Comparison of ENCODE assay signal across 8 mouse cellular contexts in the genomic region with DNA sequence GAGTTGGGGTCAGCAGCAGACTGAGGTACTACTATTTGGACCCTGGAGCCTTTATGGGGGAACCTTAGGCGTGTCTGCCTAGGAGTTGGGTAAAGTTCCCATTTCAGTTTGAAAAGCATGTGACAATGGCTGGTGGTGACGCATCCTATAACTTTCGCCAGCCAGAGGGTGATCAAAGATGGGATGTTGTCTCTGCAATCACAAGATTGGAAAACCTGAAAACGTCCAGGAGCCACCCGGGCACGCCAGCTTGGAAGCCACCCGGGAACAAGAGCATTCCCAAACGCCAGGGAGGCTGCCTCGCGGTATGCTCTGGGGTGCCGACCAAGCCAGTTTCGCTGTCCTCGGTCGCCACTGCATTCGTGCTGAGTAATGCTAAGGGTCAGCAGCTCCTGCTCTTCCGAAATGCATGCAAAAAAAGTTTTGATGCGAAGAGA. TPM values are rescaled to one million over a fixed set of nuclear protein-coding genes. Genes with fewer than 3 reads are reported as not detected.
DNase-seq lines count a peak whose midpoint lies in the region; ATAC-seq and TF ChIP-seq lines count a peak whose summit lies in the region.

No protein-coding gene starts in this region.

- H3K4me1 ChIP-seq in cerebellum, adult 2 months (ENCODE audit: control insufficient read depth, insufficient read depth, low read length): peaks cover 3% of the 10 kb centered on the region; the same call in 1 of the 2 replicates

- no peak; the same call in 1 of the 2 replicates for ATAC-seq in cerebellum, adult (ENCODE audit: insufficient number of reproducible peaks, low FRiP score, low TSS enrichment)
- peak; percentile 17 to 24 for ATAC-seq in hematopoietic stem cell, adult 5-6 weeks (replicated peaks in 1 of 2; ENCODE audit: insufficient read depth in 1 of 2, low FRiP score in 2 of 2, low TSS enrichment in 1 of 2, low read depth in 1 of 2, poor library complexity in 2 of 2, severe bottlenecking in 2 of 2)
- peak; percentile 28 for ATAC-seq in megakaryocyte, adult 5-6 weeks (ENCODE audit: poor library complexity, severe bottlenecking)

- peak overlapping the region; percentile 83 for H3K27ac ChIP-seq in cerebellum, adult 2 months (ENCODE audit: insufficient read depth, low read length)

- DNase-seq in cerebellum, adult 2 months: no peak
- peak; percentile 33 for DNase-seq in right cerebral cortex, postnatal 14 days
- DNase-seq in right cerebral cortex, postnatal 25 days: no peak
- no peak for DNase-seq in urinary bladder, postnatal 4 days (ENCODE audit: low spot score in 2 of 2)
- DNase-seq in c-Kit-positive CD71-positive TER-119-positive erythroid progenitor cells, embryonic 14.5 days (ENCODE audit: low spot score): no peak

- WGBS in cerebellum, adult 2 months: under 1% methylated on average over 17 of the region's 17 CpGs

- H3K4me3 ChIP-seq in cerebellum, adult 2 months (replicated peaks; ENCODE audit: insufficient read depth, low read depth, low read length): peak overlapping the region; percentile 72

- no peaks in the 10 kb centered on the region for H3K27me3 ChIP-seq in cerebellum, adult 2 months (ENCODE audit: control insufficient read depth, insufficient read depth, low read length)

- TF ChIP-seq POLR2A in cerebellum, adult 2 months (IDR thresholded peaks at IDR 0.05; ENCODE audit: borderline replicate concordance, insufficient read depth, low read length): no peak

- TF ChIP-seq CTCF in cerebellum, adult 2 months (IDR thresholded peaks at IDR 0.05; ENCODE audit: borderline replicate concordance, insufficient read depth, low read depth, low read length): no peak

RNA-seq across cellular contexts. Expression of gene G3bp1, which starts 0.9 kb away (rescaled TPM):
- 21.3 and 22.8 TPM in 2 replicates for polyA plus RNA-seq in cerebellum, adult 2 months (2012; rRNA removed)
- total RNA-seq in hematopoietic stem cell, adult 5-6 weeks (2017): 115 and 117 TPM in 2 replicates
- total RNA-seq in megakaryocyte, adult 5-6 weeks (2015): 29.4 and 30.7 TPM in 2 replicates
- 47.8 and 50.6 TPM in 2 replicates for total RNA-seq in megakaryocyte, adult 5-6 weeks (2017)

RNA-seq across cellular contexts. Expression of gene Atox1, which starts 7.6 kb away (rescaled TPM):
- 203 and 218 TPM in 2 replicates for polyA plus RNA-seq in cerebellum, adult 2 months (2012; rRNA removed)
- total RNA-seq in hematopoietic stem cell, adult 5-6 weeks (2017): 21.1 and 50.8 TPM in 2 replicates
- 211 and 215 TPM in 2 replicates for total RNA-seq in megakaryocyte, adult 5-6 weeks (2015)
- total RNA-seq in megakaryocyte, adult 5-6 weeks (2017): 71.8 and 92.8 TPM in 2 replicates

RNA-seq across cellular contexts. Expression of gene Sparc, which starts 45.6 kb away (rescaled TPM):
- polyA plus RNA-seq in cerebellum, adult 2 months (2012; rRNA removed): 1,317 and 1,324 TPM in 2 replicates
- total RNA-seq in hematopoietic stem cell, adult 5-6 weeks (2017): 0.13 and 1.6 TPM in 2 replicates
- 0.71 and 1.2 TPM in 2 replicates for total RNA-seq in megakaryocyte, adult 5-6 weeks (2015)
- total RNA-seq in megakaryocyte, adult 5-6 weeks (2017): 0.57 and 1.5 TPM in 2 replicates
